Comparison of ENCODE assay signal across 34 mouse cellular contexts in genomic region chr2:69158907-69159306, GRCm38 (mm10). TPM values are rescaled to one million over a fixed set of nuclear protein-coding genes. Genes with fewer than 3 reads are reported as not detected.
"Had no signal": no experiment of that assay in that cellular context is flagged by ENCODE, and none has a peak within 500 bp of the region (broad histone marks: within the 10 kb centered on the region; RNA-seq: fewer than 3 reads in every experiment).

No protein-coding gene starts in this region.

- H3K9ac ChIP-seq: limb, embryonic 12.5 days; limb, embryonic 13.5 days; limb, embryonic 15.5 days; liver, embryonic 12.5 days; liver, embryonic 13.5 days; liver, embryonic 14.5 days; liver, embryonic 15.5 days; liver, postnatal 0 days; lung, embryonic 14.5 days; lung, embryonic 15.5 days; midbrain, embryonic 12.5 days; midbrain, embryonic 13.5 days; midbrain, embryonic 15.5 days; neural tube, embryonic 12.5 days had no signal

- H3K4me1 ChIP-seq: limb, embryonic 13.5 days; limb, embryonic 15.5 days; liver, embryonic 15.5 days; midbrain, embryonic 12.5 days; midbrain, embryonic 15.5 days; neural tube, embryonic 12.5 days had no signal

- H3K4me2 ChIP-seq: limb, embryonic 12.5 days; limb, embryonic 13.5 days; limb, embryonic 15.5 days; liver, embryonic 11.5 days; liver, embryonic 12.5 days; liver, embryonic 13.5 days; liver, embryonic 15.5 days; lung, embryonic 14.5 days; lung, embryonic 15.5 days; midbrain, embryonic 12.5 days; midbrain, embryonic 13.5 days; midbrain, embryonic 15.5 days; neural tube, embryonic 12.5 days had no signal

- H3K4me3 ChIP-seq: limb, embryonic 10.5 days; limb, embryonic 12.5 days; limb, embryonic 13.5 days; limb, embryonic 15.5 days; liver, embryonic 12.5 days; liver, embryonic 13.5 days; liver, embryonic 15.5 days; lung, embryonic 15.5 days; megakaryocyte, embryonic 14.5 days; midbrain, embryonic 12.5 days; midbrain, embryonic 13.5 days; midbrain, embryonic 15.5 days; myocyte; neural tube, embryonic 12.5 days had no signal

- H3K27me3 ChIP-seq: limb, embryonic 12.5 days; limb, embryonic 13.5 days; limb, embryonic 15.5 days; liver, embryonic 12.5 days; liver, embryonic 13.5 days; liver, embryonic 15.5 days; lung, embryonic 15.5 days; midbrain, embryonic 12.5 days; midbrain, embryonic 13.5 days; midbrain, embryonic 15.5 days; neural tube, embryonic 12.5 days had no signal

- ATAC-seq: liver, embryonic 12.5 days; liver, postnatal 0 days; lung, postnatal 0 days; midbrain, embryonic 13.5 days; midbrain, embryonic 15.5 days; midbrain, embryonic 16.5 days had no signal

- DNase-seq: left cerebral cortex, postnatal 4 days; liver; liver, embryonic 13.5 days; liver, postnatal 0 days; lung, adult 18-20 months; lung, adult 2 months; lung, embryonic 14.5 days; lung, postnatal 10 days; lung, postnatal 14 days; lung, postnatal 36 days; lung, postnatal 4 days; midbrain, embryonic 14.5 days had no signal

- H3K9me3 ChIP-seq: limb, embryonic 10.5 days; limb, embryonic 12.5 days; limb, embryonic 13.5 days; limb, embryonic 15.5 days; liver, embryonic 12.5 days; liver, embryonic 13.5 days; liver, embryonic 15.5 days; lung, embryonic 15.5 days; megakaryocyte, embryonic 14.5 days; midbrain, embryonic 12.5 days; midbrain, embryonic 13.5 days; midbrain, embryonic 15.5 days; neural tube, embryonic 12.5 days had no signal

- H3K36me3 ChIP-seq: limb, embryonic 10.5 days; limb, embryonic 12.5 days; limb, embryonic 13.5 days; limb, embryonic 15.5 days; liver, embryonic 12.5 days; liver, embryonic 15.5 days; lung, embryonic 15.5 days; midbrain, embryonic 12.5 days; midbrain, embryonic 13.5 days; midbrain, embryonic 15.5 days; neural tube, embryonic 12.5 days had no signal

- H3K27ac ChIP-seq: limb, embryonic 10.5 days; limb, embryonic 12.5 days; limb, embryonic 13.5 days; limb, embryonic 15.5 days; liver, embryonic 12.5 days; liver, embryonic 13.5 days; liver, embryonic 14.5 days; liver, embryonic 15.5 days; lung, embryonic 15.5 days; macrophage; midbrain, embryonic 12.5 days; midbrain, embryonic 13.5 days; midbrain, embryonic 15.5 days; neural tube, embryonic 12.5 days had no signal

RNA-seq across cellular contexts. Expression of gene G6pc2, which starts 52.0 kb away (rescaled TPM):
- polyA plus RNA-seq: limb, embryonic 12.5 days; limb, embryonic 13.5 days; limb, embryonic 15.5 days; liver, adult 2 months; liver, embryonic 11.5 days; liver, embryonic 12.5 days; liver, embryonic 13.5 days; liver, embryonic 14.5 days; liver, embryonic 15.5 days; liver, embryonic 16.5 days; liver, postnatal 0 days; lung, adult 2 months; lung, embryonic 14.5 days; lung, embryonic 15.5 days; lung, embryonic 16.5 days; lung, postnatal 0 days; macrophage; midbrain, embryonic 13.5 days; midbrain, embryonic 15.5 days; midbrain, embryonic 16.5 days; myocyte; neural tube, embryonic 11.5 days had no signal
